Comparison of ENCODE assay signal across 33 mouse cellular contexts in genomic region chr4:132085114-132085513, GRCm38 (mm10). TPM values are rescaled to one million over a fixed set of nuclear protein-coding genes. Genes with fewer than 3 reads are reported as not detected.
DNase-seq lines count a peak whose midpoint lies in the region; ATAC-seq and TF ChIP-seq lines count a peak whose summit lies in the region.
"Had no signal": no experiment of that assay in that cellular context is flagged by ENCODE, and none has a peak within 500 bp of the region (broad histone marks: within the 10 kb centered on the region; RNA-seq: fewer than 3 reads in every experiment).

No protein-coding gene starts in this region.

- peak; percentile 52; the same call in 1 of the 2 replicates for ATAC-seq in megakaryocyte progenitor cell, adult 5-6 weeks (replicated peaks; ENCODE audit: poor library complexity)
- ATAC-seq in stomach, postnatal 0 days (ENCODE audit: low FRiP score, low TSS enrichment), result no peak
- ATAC-seq: forebrain, embryonic 16.5 days; hindbrain, postnatal 0 days; intestine, embryonic 15.5 days; lung, postnatal 0 days; midbrain, embryonic 16.5 days had no signal

- H3K27me3 ChIP-seq in stomach, postnatal 0 days (ENCODE audit: control insufficient read depth, insufficient read depth, low read length), result no peaks in the 10 kb centered on the region
- H3K27me3 ChIP-seq: embryonic facial prominence, embryonic 13.5 days; intestine, embryonic 15.5 days; limb, embryonic 15.5 days; liver, embryonic 13.5 days had no signal

- DNase-seq in thymus, postnatal 14 days, result peak; percentile 47
- no peak for DNase-seq in thymus, postnatal 0 days (ENCODE audit: low spot score)
- DNase-seq in T-cell, adult 2 months (ENCODE audit: low spot score), result peak; percentile 47
- DNase-seq in lung, postnatal 36 days, result no peak
- DNase-seq in left cerebral cortex, postnatal 4 days, result no peak
- no peak for DNase-seq in stomach, postnatal 0 days (ENCODE audit: low spot score)
- DNase-seq: adrenal gland, postnatal 25 days; cerebellum, adult 11-12 months; cerebellum, adult 9-11 months; heart, postnatal 14 days; kidney, adult 2 months; kidney, postnatal 36 days; layer of hippocampus, postnatal 36 days; liver, embryonic 13.5 days; lung, adult 18-20 months; right cerebral cortex, adult 18-20 months; right cerebral cortex, postnatal 4 days had no signal

- TF ChIP-seq EP300 in stomach, postnatal 0 days (optimal IDR thresholded peaks at IDR 0.05), result no peak

- WGBS in stomach, postnatal 0 days, result 83% methylated on average over 7 of the region's 7 CpGs

- intact Hi-C loops in left cerebral cortex, postnatal 4 days (cut with DNase I), result loop anchor here (5.0 kb wide), 1 partner anchor 92 kb away; no protein-coding TSS in a partner anchor

- no peaks in the 10 kb centered on the region for H3K9me3 ChIP-seq in stomach, postnatal 0 days (ENCODE audit: control insufficient read depth, low read length)
- H3K9me3 ChIP-seq: embryonic facial prominence, embryonic 13.5 days; intestine, embryonic 15.5 days; limb, embryonic 10.5 days; limb, embryonic 15.5 days; liver, embryonic 13.5 days; midbrain, embryonic 10.5 days had no signal

- H3K36me3 ChIP-seq in stomach, postnatal 0 days (ENCODE audit: control insufficient read depth, insufficient read depth, low read length), result no peaks in the 10 kb centered on the region
- H3K36me3 ChIP-seq: embryonic facial prominence, embryonic 13.5 days; forebrain, embryonic 10.5 days; intestine, embryonic 15.5 days; limb, embryonic 10.5 days; limb, embryonic 15.5 days; liver, embryonic 13.5 days; midbrain, embryonic 10.5 days had no signal

- H3K27ac ChIP-seq in stomach, postnatal 0 days (replicated peaks), result no peak overlapping the region
- H3K27ac ChIP-seq: embryonic facial prominence, embryonic 13.5 days; forebrain, embryonic 10.5 days; hindbrain, postnatal 0 days; intestine, embryonic 15.5 days; limb, embryonic 10.5 days; limb, embryonic 15.5 days; liver, embryonic 13.5 days; macrophage; midbrain, embryonic 10.5 days had no signal

- H3K4me1 ChIP-seq in stomach, postnatal 0 days (replicated peaks; ENCODE audit: control insufficient read depth, insufficient read depth), result no peaks in the 10 kb centered on the region
- H3K4me1 ChIP-seq: embryonic facial prominence, embryonic 13.5 days; intestine, embryonic 15.5 days; limb, embryonic 15.5 days; liver, embryonic 13.5 days had no signal

- TF ChIP-seq CTCF in stomach, postnatal 0 days (IDR thresholded peaks at IDR 0.05; ENCODE audit: low read depth), result no peak

- no peak overlapping the region for H3K9ac ChIP-seq in stomach, postnatal 0 days (ENCODE audit: low read length)
- H3K9ac ChIP-seq: embryonic facial prominence, embryonic 13.5 days; intestine, embryonic 15.5 days; limb, embryonic 15.5 days; liver, embryonic 13.5 days had no signal

- no peak overlapping the region for H3K4me2 ChIP-seq in stomach, postnatal 0 days (replicated peaks; ENCODE audit: low read depth)
- H3K4me2 ChIP-seq: embryonic facial prominence, embryonic 13.5 days; intestine, embryonic 15.5 days; limb, embryonic 15.5 days; liver, embryonic 13.5 days had no signal

- H3K4me3 ChIP-seq in stomach, postnatal 0 days (ENCODE audit: low read depth, low read length), result no peak overlapping the region
- H3K4me3 ChIP-seq: embryonic facial prominence, embryonic 13.5 days; forebrain, embryonic 10.5 days; intestine, embryonic 15.5 days; limb, embryonic 10.5 days; limb, embryonic 15.5 days; liver, embryonic 13.5 days; midbrain, embryonic 10.5 days had no signal

RNA-seq across cellular contexts. Expression of gene Epb41, which starts 10.0 kb away (rescaled TPM):
- 47.5 and 52.0 TPM in 2 replicates for polyA plus RNA-seq in thymus, postnatal 0 days (2015; fragmentation: Nextera tagmentation; extraction: Ambion mirVana)
- total RNA-seq in megakaryocyte progenitor cell, adult 5-6 weeks (2015), result 42.5 and 53.5 TPM in 2 replicates
- total RNA-seq in megakaryocyte progenitor cell, adult 5-6 weeks (2017), result 49.7 and 78.9 TPM in 2 replicates
- total RNA-seq in left cerebral cortex, postnatal 4 days (2021), result 10 to 100 TPM; 70.2 to 77.8 TPM
- polyA plus RNA-seq in stomach, postnatal 0 days (2015; fragmentation: Nextera tagmentation; extraction: Ambion mirVana), result 24.3 and 26.7 TPM in 2 replicates

RNA-seq across cellular contexts. Expression of gene Gm10300, which starts 10.6 kb away (rescaled TPM):
- 0.05 and 0.08 TPM in 2 replicates for polyA plus RNA-seq in thymus, postnatal 0 days (2015; fragmentation: Nextera tagmentation; extraction: Ambion mirVana)
- total RNA-seq in megakaryocyte progenitor cell, adult 5-6 weeks (2015), result 0.07 and 0.34 TPM in 2 replicates
- 0.50 and 0.61 TPM in 2 replicates for total RNA-seq in megakaryocyte progenitor cell, adult 5-6 weeks (2017)
- total RNA-seq in left cerebral cortex, postnatal 4 days (2021), result not detected
- 0.12 TPM in 1 of 2 replicates, not detected in the other for polyA plus RNA-seq in stomach, postnatal 0 days (2015; fragmentation: Nextera tagmentation; extraction: Ambion mirVana)
- total RNA-seq: hindbrain, postnatal 0 days; layer of hippocampus, postnatal 36 days had no signal
- polyA plus RNA-seq: forebrain, embryonic 10.5 days; forebrain, embryonic 16.5 days; hindbrain, postnatal 0 days; limb, embryonic 10.5 days; midbrain, embryonic 10.5 days; midbrain, embryonic 16.5 days; neural tube, embryonic 11.5 days; testis, adult 2 months had no signal

RNA-seq across cellular contexts. Expression of gene Oprd1, which starts 59.2 kb away (rescaled TPM):
- polyA plus RNA-seq in thymus, postnatal 0 days (2015; fragmentation: Nextera tagmentation; extraction: Ambion mirVana), result 0.08 and 0.22 TPM in 2 replicates
- not detected in 2 replicates for total RNA-seq in megakaryocyte progenitor cell, adult 5-6 weeks (2015)
- not detected in 2 replicates for total RNA-seq in megakaryocyte progenitor cell, adult 5-6 weeks (2017)
- total RNA-seq in left cerebral cortex, postnatal 4 days (2021), result 1 to 10 TPM; 3.7 to 4.6 TPM
- polyA plus RNA-seq in stomach, postnatal 0 days (2015; fragmentation: Nextera tagmentation; extraction: Ambion mirVana), result 0.04 and 0.11 TPM in 2 replicates
- total RNA-seq: neutrophil, adult 5-6 weeks had no signal
- polyA plus RNA-seq: forebrain, embryonic 10.5 days; hindbrain, embryonic 11.5 days; lung, postnatal 0 days had no signal

Comparison
In these comparisons a context has a peak if more than half of its experiments do, and no peak if none do; other contexts are left out.
1. DNase-seq: peak in thymus, postnatal 14 days (single experiment) and T-cell, adult 2 months (single experiment); none in thymus, postnatal 0 days (single experiment), lung, postnatal 36 days (single experiment), left cerebral cortex, postnatal 4 days (single experiment) and stomach, postnatal 0 days (single experiment).
2. RNA of gene Oprd1, which starts 59.2 kb away (total RNA-seq): 3.7 to 4.6 TPM in left cerebral cortex, postnatal 4 days; not detected in megakaryocyte progenitor cell, adult 5-6 weeks; every median in the first group is over 4 times any median in the second.